Mouse (Mus musculus) stomach, postnatal 0 days (tissue): ENCODE results near the gene Prm3.

Experiments
- CTCF ChIP-seq: IDR thresholded peaks from 2 replicates; pipeline ENCODE4 v1.5.1; 2016; ENCODE audit warnings: antibody characterized with exemption, low read depth, mild to moderate bottlenecking, moderate library complexity
- EP300 ChIP-seq: optimal IDR thresholded peaks from 2 replicates; pipeline ENCODE3; 2016; ENCODE audit warnings: antibody characterized with exemption

- TF ChIP-seq CTCF (no peak), EP300 (no peak)
Measured at GRCm38 (mm10) chr16:10838487-10839245, 48.0 kb upstream of the Prm3 start.
